Mouse (Mus musculus): ENCODE data around the gene Nudt14.

The Nudt14 gene

DNA sequence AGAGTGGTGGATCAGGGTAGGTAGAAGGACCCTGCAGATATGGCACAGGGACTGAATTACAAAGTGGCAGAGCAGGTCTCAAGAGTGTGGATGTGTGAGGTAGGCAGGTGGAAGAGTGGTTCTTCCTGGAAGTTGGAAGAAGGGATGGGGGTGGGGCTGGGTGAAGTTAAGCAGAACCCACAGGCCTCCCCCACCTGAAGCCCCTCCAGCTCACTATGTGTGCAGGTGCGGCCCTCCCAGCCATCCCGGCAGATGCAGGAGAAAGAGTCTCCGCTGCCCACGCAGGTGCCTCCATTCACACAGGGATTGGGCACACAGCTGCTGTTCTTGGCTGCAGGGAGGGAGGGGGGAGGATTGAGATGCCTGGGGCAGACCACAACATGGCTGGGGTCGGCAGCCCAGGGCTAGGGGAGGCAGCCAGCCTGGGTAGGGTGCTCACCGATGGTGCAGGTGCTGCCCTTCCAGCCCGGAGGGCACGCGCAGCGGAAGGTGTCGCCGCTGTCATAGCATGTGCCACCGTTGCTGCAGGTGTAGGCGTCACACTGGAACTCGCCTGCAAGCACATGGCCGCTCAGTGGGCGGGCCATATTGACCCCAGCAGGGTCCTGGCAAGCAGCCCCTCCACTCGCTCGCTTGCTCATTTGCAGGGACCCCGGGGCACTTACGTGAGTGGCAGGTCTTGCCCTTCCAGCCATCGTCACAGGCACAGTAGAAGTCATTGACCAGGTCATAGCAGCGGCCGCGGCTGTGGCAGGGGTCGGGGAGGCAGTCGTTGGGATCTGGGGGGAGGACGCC is 28.8 kb downstream of the Nudt14 start:
- DNase-seq (ENCODE audit: low spot score): no peak

DNA sequence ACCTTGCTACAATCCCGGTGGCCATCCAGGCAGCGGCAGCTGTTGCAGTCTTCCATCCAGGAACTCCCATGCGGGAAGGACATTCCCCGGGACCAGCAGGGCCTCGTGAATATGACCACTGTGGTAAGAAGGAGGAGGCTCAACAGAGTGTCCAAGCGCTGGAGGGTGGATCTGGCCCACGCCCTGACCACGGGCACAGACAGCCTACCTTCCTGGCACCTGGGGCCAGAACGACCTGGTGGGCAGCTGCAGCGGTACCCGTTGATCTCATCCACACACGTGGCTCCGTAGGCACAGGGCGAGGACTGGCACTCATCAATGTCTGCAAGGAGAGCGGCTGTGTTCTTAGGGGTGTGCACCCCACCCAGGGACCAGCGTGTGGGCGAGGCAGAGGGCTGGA is 30.2 kb downstream of the Nudt14 start:
- no peak for DNase-seq (ENCODE audit: low spot score)

DNA sequence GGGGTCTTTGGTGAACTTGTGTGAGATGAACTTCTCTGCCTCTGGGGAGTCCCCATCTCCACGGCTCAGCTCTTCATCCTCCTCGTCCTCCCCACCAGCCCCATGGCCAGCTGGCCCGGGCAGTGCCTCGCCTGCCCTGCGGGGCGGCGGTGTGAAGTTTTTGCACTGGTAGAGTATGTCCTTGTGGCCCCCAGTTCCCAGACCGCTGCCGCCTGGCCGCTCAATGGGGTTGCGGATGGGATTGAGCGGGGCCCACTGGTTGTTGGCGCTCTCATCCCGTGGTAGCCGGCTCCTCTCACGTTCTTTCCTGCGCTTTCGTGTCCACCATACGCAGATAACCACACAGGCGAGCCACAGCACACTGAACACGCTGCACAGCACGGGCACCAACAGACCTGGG is 32.9 kb downstream of the Nudt14 start:
- DNase-seq (ENCODE audit: low spot score): no peak

DNA sequence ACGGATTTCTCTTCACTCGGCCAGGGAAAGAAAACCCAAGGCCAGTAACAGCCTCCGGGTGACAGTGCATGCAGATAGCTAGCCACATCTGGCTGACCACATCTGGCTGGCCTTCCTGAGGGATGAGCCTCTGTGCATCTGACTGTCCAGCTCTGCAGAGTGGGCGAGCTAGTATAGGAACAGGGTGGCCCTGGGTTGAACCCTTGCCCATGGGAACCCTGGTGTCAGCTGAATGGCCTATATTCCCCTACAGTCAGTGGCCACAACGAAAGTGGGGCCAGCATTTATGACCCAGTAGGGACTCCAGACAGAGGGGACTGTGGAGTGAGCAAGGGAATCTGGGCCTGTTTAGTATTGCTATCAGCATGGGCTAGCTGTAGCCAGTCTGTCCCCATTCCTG is 36.9 kb downstream of the Nudt14 start:
- DNase-seq (ENCODE audit: low spot score): no peak

DNA sequence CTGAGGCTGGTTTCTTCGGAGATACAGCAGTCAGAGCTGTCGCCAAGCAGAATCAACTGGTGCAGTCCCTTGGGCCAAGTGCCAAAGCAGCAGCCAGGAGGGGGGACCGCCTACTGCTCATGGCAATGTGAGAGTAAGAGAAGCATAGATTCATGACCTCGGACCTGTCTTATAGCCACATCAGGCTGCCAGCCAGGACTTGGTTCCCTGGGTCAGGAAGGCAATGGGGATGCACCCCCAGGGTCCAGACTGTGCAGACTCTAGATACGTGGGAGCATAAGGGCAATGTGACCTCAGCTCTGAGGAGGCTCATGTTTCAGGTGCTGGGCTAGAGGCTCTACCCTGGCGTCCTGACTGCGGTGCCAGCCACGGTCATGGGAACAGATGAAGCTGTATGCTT is 38.0 kb downstream of the Nudt14 start:
- no peak for DNase-seq (ENCODE audit: low spot score)

- no peak for DNase-seq (ENCODE audit: low spot score)
Observed at GRCm38 (mm10) chr12:112900641-112901040, 41.3 kb downstream of the Nudt14 start.

DNA sequence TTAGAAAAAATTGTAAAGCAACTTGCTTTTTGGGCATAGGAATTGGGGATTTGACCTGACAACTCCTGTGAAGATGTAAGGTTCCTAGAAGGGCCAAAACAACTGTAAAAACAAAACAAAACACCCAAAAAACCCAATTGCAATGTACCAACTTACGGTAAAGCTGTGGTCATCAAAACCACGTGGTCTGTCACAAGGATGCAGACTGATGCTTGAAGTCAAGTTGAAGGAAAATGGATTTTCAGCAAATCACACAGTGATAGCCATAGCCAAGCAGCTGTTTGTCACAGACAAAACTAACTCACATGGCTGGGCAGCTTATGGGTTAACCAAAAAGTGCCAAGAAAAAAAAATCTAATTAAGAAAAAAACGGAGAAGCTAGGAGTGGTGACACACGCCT is 43.0 kb downstream of the Nudt14 start:
- DNase-seq (ENCODE audit: low spot score): no peak

GRCm38 (mm10) chr12:112898351-112898750 is 43.6 kb downstream of the Nudt14 start:
- no peak for DNase-seq (ENCODE audit: low spot score)

- peak; percentile 52 for DNase-seq (ENCODE audit: low spot score)
Observed at GRCm38 (mm10) chr12:112897522-112898212, 44.3 kb downstream of the Nudt14 start.

DNA sequence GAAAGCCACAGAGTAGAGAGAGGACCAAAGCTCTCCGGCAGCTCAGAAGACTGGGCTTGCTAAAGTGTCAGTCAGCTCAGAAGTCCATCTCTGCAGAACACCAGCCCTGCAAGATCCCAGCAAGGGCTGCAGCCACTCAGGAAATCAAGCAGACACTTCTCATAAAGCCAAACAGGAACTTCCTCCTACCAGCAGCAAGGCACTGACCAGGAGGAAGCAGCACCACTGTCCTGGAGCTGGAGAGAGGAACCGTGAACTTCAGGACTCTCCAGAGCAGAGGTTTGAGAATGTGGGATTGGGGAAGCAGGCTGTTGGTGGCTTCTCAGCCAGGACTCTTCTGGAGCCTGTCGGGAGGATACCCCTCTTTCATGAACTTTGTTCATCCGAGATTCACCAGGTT is 47.0 kb downstream of the Nudt14 start:
- DNase-seq (ENCODE audit: low spot score): no peak

- no peak for DNase-seq (ENCODE audit: low spot score)
Observed at GRCm38 (mm10) chr12:112894303-112894884, 47.5 kb downstream of the Nudt14 start.

GRCm38 (mm10) chr12:112885465-112885864 is 56.5 kb downstream of the Nudt14 start:
- no peak for DNase-seq (ENCODE audit: low spot score)
